Mouse (Mus musculus): Measurements from ENCODE around the gene Gm9048.
A peak's percentile ranks its signal among the peaks of the same experiment; 100 is the strongest.
"Not testable (repeated sequence)": the region's sequence is repeated elsewhere in the genome, so short reads cannot be mapped to it uniquely, and the experiment has no call there.

The Gm9048 gene

GRCm38 (mm10) chr10:118348579-118348978 is at the start of gene Gm9048:
Gene Gm9048 (minus strand): TSS chr10:118348679.
- not testable (repeated sequence) for DNase-seq (ENCODE audit: low spot score in 2 of 2)

- DNase-seq (ENCODE audit: low spot score in 2 of 2) = peak; percentile 33 to 86
These were observed 22.0 kb upstream of the Gm9048 start for GRCm38 (mm10) chr10:118370443-118370842.

- DNase-seq (ENCODE audit: low spot score in 2 of 2) = no peak
These were observed 21.0 kb upstream of the Gm9048 start for GRCm38 (mm10) chr10:118369518-118369917.

- DNase-seq (ENCODE audit: low spot score in 2 of 2) = not testable (repeated sequence)
These were observed 5.5 kb upstream of the Gm9048 start, which contains the start of gene Gm9049 for GRCm38 (mm10) chr10:118354005-118354404. Gene Gm9049 (minus strand): TSS chr10:118354105.

- DNase-seq (ENCODE audit: low spot score in 2 of 2) = not testable (repeated sequence)
These were observed 5.3 kb downstream of the Gm9048 start, which contains the start of gene Gm9046 for GRCm38 (mm10) chr10:118343155-118343554. Gene Gm9046 (minus strand): TSS chr10:118343255.

- not testable (repeated sequence) for DNase-seq (ENCODE audit: low spot score in 2 of 2)
These were observed 10.7 kb downstream of the Gm9048 start, which contains the start of gene Gm9045 for GRCm38 (mm10) chr10:118337731-118338130. Gene Gm9045 (minus strand): TSS chr10:118337831.

- DNase-seq (ENCODE audit: low spot score in 2 of 2) = not testable (repeated sequence)
These were observed 16.2 kb downstream of the Gm9048 start, which contains the start of gene Gm9044 for GRCm38 (mm10) chr10:118332308-118332707. Gene Gm9044 (minus strand): TSS chr10:118332408.

- DNase-seq (ENCODE audit: low spot score in 2 of 2) = not testable (repeated sequence)
These were observed 21.6 kb downstream of the Gm9048 start, which contains the start of gene Gm9040 for GRCm38 (mm10) chr10:118326869-118327268. Gene Gm9040 (minus strand): TSS chr10:118326969.

GRCm38 (mm10) chr10:118319024-118319423 is 29.5 kb downstream of the Gm9048 start:
- no peak for DNase-seq (ENCODE audit: low spot score in 2 of 2)

- not testable (repeated sequence) for DNase-seq (ENCODE audit: low spot score in 2 of 2)
These were observed 46.3 kb downstream of the Gm9048 start for GRCm38 (mm10) chr10:118302133-118302532.

Data from left cerebral cortex, adult 9 months (tissue).